Mouse (Mus musculus) bone marrow, adult 2 months (tissue): ENCODE measurements around the gene Trim28. TPM values are rescaled to one million over a fixed set of nuclear protein-coding genes. Genes with fewer than 3 reads are reported as not detected.

Experiments used
- H3K27ac ChIP-seq: fragments of 200-500 bp; 2 replicates; pipeline ENCODE4 v1.5.1; 2012; ENCODE audit warnings: low read depth, mild to moderate bottlenecking, control low read depth, inconsistent platforms, low read length; ENCODE audit not compliant: control insufficient read depth, poor library complexity, insufficient read depth
- H3K4me1 ChIP-seq: fragments of 200-500 bp; 2 replicates; pipeline ENCODE4 v1.6.1; 2011; ENCODE audit warnings: low read length; ENCODE audit not compliant: control insufficient read depth, insufficient read depth
- H3K4me3 ChIP-seq: fragments of 200-500 bp; replicated peaks from 2 replicates; pipeline ENCODE3; 2011; ENCODE audit warnings: mild to moderate bottlenecking, low read depth, low read length, control low read depth; ENCODE audit not compliant: control insufficient read depth
- CTCF ChIP-seq: fragments of 200-500 bp; IDR thresholded peaks from 2 replicates; pipeline ENCODE4 v1.5.1; 2011; ENCODE audit warnings: low read length, control low read depth; ENCODE audit not compliant: control insufficient read depth, insufficient read depth
- POLR2A ChIP-seq: fragments of 200-500 bp; IDR thresholded peaks from 2 replicates; pipeline ENCODE4 v1.6.1; 2011; ENCODE audit warnings: low read depth, mild to moderate bottlenecking, control low read depth, low read length, borderline replicate concordance; ENCODE audit not compliant: control insufficient read depth
- WGBS: fragments of 180-500 bp; shearing (Covaris S2); methylation state at CpG from one replicate; pipeline ENCODE4 v1.1.7; 2018; 5-methylcytosine and 5-hydroxymethylcytosine counted together
- polyA plus RNA-seq: library from polyadenylated mRNA; stranded (reverse); fragments of >200 nt; gene quantifications from 2 replicates; pipeline ENCODE4 v1.2.4, GENCODE M21; 2011; ENCODE audit warnings: low replicate concordance; ENCODE audit not compliant: missing spikeins, insufficient read depth, insufficient read length

Trim28 gene
- polyA plus RNA-seq, 1 experiment, result 286 TPM

- 89% methylated on average over 7 of the region's 7 CpGs for WGBS
- no peak for TF ChIP-seq POLR2A
- TF ChIP-seq CTCF, result no peak
- H3K4me1 ChIP-seq, result peaks cover 3% of the 10 kb centered on the region; the same call in 1 of the 2 replicates
- H3K4me3 ChIP-seq, result no peak overlapping the region
- no peak overlapping the region for H3K27ac ChIP-seq
Measured at GRCm38 (mm10) chr7:13032541-13032940, 33.6 kb downstream of the Trim28 start.

- TF ChIP-seq CTCF (no peak), POLR2A (no peak)
- WGBS, result 40% methylated on average over 13 of the region's 13 CpGs
- Histone ChIP-seq H3K4me1 (peaks cover 3% of the 10 kb centered on the region; the same call in 1 of the 2 replicates), H3K27ac (peak overlapping the region; percentile 90), H3K4me3 (peak overlapping the region; percentile 90)
Measured at GRCm38 (mm10) chr7:13033451-13034147, 34.7 kb downstream of the Trim28 start.

- peak; percentile 89 for TF ChIP-seq POLR2A
- no peak for TF ChIP-seq CTCF
- WGBS, result under 1% methylated on average over 45 of the region's 45 CpGs
- Histone ChIP-seq H3K4me3 (peak within 1 kb of the TSS; percentile 90), H3K4me1 (peaks cover 7% of the 10 kb centered on the region; the same call in 1 of the 2 replicates), H3K27ac (peak within 1 kb of the TSS; percentile 90)
Measured at GRCm38 (mm10) chr7:13034148-13034977, 35.4 kb downstream of the Trim28 start, which contains the start of gene Chmp2a. Chmp2a (minus strand) TSS chr7:13034807.

DNA sequence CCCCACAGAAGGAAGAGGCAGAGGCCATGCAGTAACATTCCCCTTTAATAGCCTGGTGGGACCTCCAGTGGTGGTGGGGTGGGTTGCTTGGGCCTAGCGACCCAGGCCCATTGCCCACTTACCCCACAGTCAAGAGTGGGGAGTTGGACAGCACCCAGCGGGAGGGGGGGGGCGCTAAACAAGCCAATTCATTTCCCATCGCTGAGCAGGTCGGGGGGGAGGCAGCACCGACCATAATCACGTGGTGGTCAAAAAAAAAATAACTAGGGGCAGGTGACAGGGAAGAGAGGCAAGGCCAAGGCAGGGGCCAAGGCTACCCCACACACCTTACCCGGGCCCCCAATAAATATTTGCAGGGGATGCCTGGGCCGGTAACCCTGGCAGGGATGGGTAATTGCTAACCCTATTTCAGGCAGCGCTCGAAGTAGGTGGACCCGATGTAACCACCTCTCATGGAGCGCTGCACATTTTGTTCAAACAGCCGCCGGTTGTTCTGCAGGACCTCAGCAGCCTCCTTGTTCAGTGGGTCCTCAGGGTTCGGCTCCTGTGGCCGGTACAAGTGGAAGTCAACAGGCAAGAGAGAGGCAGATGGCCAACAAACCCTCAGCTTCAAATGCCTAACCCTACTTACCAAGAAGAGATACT is 36.4 kb downstream of the Trim28 start:
- 77% methylated on average over 17 of the region's 17 CpGs for WGBS
- H3K27ac ChIP-seq, result no peak overlapping the region
- H3K4me3 ChIP-seq, result no peak overlapping the region
- H3K4me1 ChIP-seq, result peaks cover 7% of the 10 kb centered on the region; the same call in 1 of the 2 replicates
- no peak for TF ChIP-seq CTCF
- TF ChIP-seq POLR2A, result no peak

DNA sequence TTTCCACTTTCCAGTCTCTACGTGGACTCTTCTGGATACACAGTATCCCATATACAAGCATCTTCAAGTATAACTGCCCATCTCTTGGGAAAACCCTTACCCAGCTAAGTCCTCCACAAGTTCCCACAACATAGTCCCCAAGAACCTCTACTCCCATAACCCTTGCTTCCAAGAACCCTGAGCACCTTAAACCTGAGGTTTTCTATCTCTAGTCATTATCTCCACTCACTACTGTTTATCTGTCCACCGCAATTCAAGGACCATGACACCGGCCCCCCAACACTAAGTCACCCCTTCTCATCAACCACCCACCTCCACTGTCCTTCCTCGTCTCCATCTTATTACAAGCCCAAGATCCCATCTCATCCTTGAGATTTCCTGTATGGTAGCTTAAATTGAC is 37.9 kb downstream of the Trim28 start:
- 36% methylated on average over 4 of the region's 4 CpGs for WGBS
- peak overlapping the region; percentile 79 for H3K4me3 ChIP-seq
- TF ChIP-seq POLR2A, result no peak
- no peak for TF ChIP-seq CTCF
- peaks cover 7% of the 10 kb centered on the region; the same call in 1 of the 2 replicates for H3K4me1 ChIP-seq
- no peak overlapping the region for H3K27ac ChIP-seq

- peaks cover 7% of the 10 kb centered on the region; the same call in 1 of the 2 replicates for H3K4me1 ChIP-seq
- no peak for TF ChIP-seq POLR2A
- no peak for TF ChIP-seq CTCF
- H3K4me3 ChIP-seq, result peak overlapping the region; percentile 79
- H3K27ac ChIP-seq, result peak overlapping the region; percentile 100
- WGBS, result under 1% methylated on average over 32 of the region's 33 CpGs
Measured at GRCm38 (mm10) chr7:13037366-13037765, 38.5 kb downstream of the Trim28 start.

DNA sequence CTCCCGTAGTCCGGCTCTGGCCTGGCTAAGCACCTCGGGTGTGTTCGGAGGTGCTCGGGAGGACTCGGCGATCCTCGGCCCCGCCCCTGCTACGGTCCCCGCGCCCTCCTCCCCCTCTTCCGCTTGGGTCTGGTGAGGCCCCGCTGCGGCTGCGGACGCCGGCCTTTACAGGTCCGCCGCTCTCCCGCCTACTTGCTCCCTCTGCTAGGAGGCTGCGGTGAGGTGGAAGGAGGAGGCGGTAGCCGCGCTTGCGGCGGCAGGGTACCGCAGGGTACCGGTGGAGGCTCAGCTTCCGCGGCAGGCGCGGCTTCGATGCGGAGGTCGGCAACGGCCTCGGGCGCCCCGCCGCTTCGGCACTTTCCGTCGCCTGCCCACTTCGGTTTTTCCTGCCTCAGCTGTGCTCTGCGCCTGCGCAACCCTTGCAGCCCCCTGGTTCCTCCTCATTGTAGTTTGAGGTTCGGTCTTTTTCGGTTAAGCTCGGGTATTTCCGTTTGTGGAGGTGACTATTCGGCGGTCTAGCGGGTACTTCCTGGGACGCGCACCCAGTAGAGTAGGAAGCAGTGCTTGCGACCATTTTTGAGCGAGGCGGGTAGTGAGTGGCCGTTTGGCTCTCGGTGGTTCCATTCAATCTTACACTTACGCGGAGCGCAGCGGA is 39.1 kb downstream of the Trim28 start, which contains the start of gene Ube2m:
Gene Ube2m (minus strand): TSS at position 375 of the 655 bp plus-strand sequence.
- peaks cover 10% of the 10 kb centered on the region; the same call in 1 of the 2 replicates for H3K4me1 ChIP-seq
- under 1% methylated on average over 64 of the region's 65 CpGs for WGBS
- peak within 1 kb of the TSS; percentile 79 for H3K4me3 ChIP-seq
- H3K27ac ChIP-seq, result peak within 1 kb of the TSS; percentile 100
- TF ChIP-seq CTCF (no peak), POLR2A (peak; percentile 94; the same call in 1 of the 2 replicates)
